Mouse (Mus musculus) limb, embryonic 14.5 days (tissue): ENCODE data around the gene Slc25a12. TPM values are rescaled to one million over a fixed set of nuclear protein-coding genes. Genes with fewer than 3 reads are reported as not detected.

ENCODE experiments used
- ATAC-seq: fragments of 200-750 bp; cut with Nextera tagmentation; 2 replicates; pipeline ENCODE4 v1.8.0; 2017; ENCODE audit warnings: low read depth, moderate number of reproducible peaks, moderate TSS enrichment; ENCODE audit not compliant: low FRiP score
- DNase-seq: peaks from one replicate; pipeline ENCODE4 v3.0.0-alpha.2; 2015; ENCODE audit warnings: low spot score
- H3K27ac ChIP-seq: fragments of 300-500 bp; sonication (generic); replicated peaks from 2 replicates; pipeline ENCODE4 v1.5.1; 2014; ENCODE audit warnings: low read depth, mild to moderate bottlenecking, low read length, moderate library complexity, mixed read lengths
- H3K27me3 ChIP-seq: fragments of 300-500 bp; sonication (generic); 2 replicates; pipeline ENCODE4 v1.6.1; 2014; ENCODE audit warnings: low read length, mixed read lengths; ENCODE audit not compliant: control insufficient read depth, insufficient read depth
- H3K36me3 ChIP-seq: fragments of 300-500 bp; sonication (generic); 2 replicates; pipeline ENCODE4 v1.6.1; 2014; ENCODE audit warnings: mild to moderate bottlenecking, low read length, moderate library complexity, mixed read lengths; ENCODE audit not compliant: control insufficient read depth, insufficient read depth
- H3K4me1 ChIP-seq: fragments of 300-500 bp; sonication (generic); 2 replicates; pipeline ENCODE4 v1.6.1; 2014; ENCODE audit warnings: antibody characterized with exemption, low read length, mixed read lengths; ENCODE audit not compliant: control insufficient read depth, insufficient read depth
- H3K4me2 ChIP-seq: fragments of 300-500 bp; sonication (generic); replicated peaks from 2 replicates; pipeline ENCODE4 v1.6.1; 2014; ENCODE audit warnings: low read depth, mild to moderate bottlenecking, low read length, moderate library complexity; ENCODE audit not compliant: severe bottlenecking
- H3K4me3 ChIP-seq: fragments of 300-500 bp; sonication (generic); replicated peaks from 2 replicates; pipeline ENCODE4 v1.5.1; 2014; ENCODE audit warnings: low read length
- H3K9ac ChIP-seq: fragments of 300-500 bp; sonication (generic); 2 replicates; pipeline ENCODE4 v1.6.1; 2014; ENCODE audit warnings: mild to moderate bottlenecking, low read depth, low read length, moderate library complexity; ENCODE audit not compliant: severe bottlenecking
- H3K9me3 ChIP-seq: fragments of 300-500 bp; sonication (generic); 2 replicates; pipeline ENCODE4 v1.6.1; 2016; ENCODE audit warnings: low read length; ENCODE audit not compliant: control insufficient read depth
- POLR2A ChIP-seq: fragments of 200-500 bp; IDR thresholded peaks from 2 replicates; pipeline ENCODE4 v1.8.0; 2012; ENCODE audit warnings: inconsistent platforms, mild to moderate bottlenecking, moderate library complexity, borderline replicate concordance; ENCODE audit not compliant: insufficient read depth, insufficient read length; ENCODE audit errors: extremely low read depth
- WGBS: fragments of 180-500 bp; shearing (Covaris S2); extraction: QIAGEN DNeasy Blood & Tissue Kit; methylation state at CpG from one replicate; pipeline ENCODE4 v1.1.7; 2014; 5-methylcytosine and 5-hydroxymethylcytosine counted together
- polyA plus RNA-seq, 2 experiments: library from polyadenylated mRNA; depleted of rRNA in 1 of 2; stranded (reverse) in 1 of 2; unstranded in 1 of 2; fragments of >200 nt; fragmentation: Nextera tagmentation in 1 of 2; extraction: Ambion mirVana in 1 of 2; gene quantifications; 2 replicates each; pipeline versions ENCODE4 v1.2.1 to v1.2.3; 2012 to 2014

Slc25a12 gene
- polyA plus RNA-seq, 2 experiments: 30.9 to 33.1 TPM

- peaks cover 44% of the 10 kb centered on the region for H3K36me3 ChIP-seq
- no peak overlapping the region for H3K4me2 ChIP-seq
- no peaks in the 10 kb centered on the region for H3K27me3 ChIP-seq
- H3K9ac ChIP-seq: no peak overlapping the region
- DNase-seq (no peak), ATAC-seq (no peak)
- no peaks in the 10 kb centered on the region for H3K9me3 ChIP-seq
- no peaks in the 10 kb centered on the region for H3K4me1 ChIP-seq
- no peak for TF ChIP-seq POLR2A
- H3K4me3 ChIP-seq: no peak overlapping the region
- 88% methylated on average over 8 of the region's 8 CpGs for WGBS
- no peak overlapping the region for H3K27ac ChIP-seq
These were observed 98.9 kb downstream of the Slc25a12 start for GRCm38 (mm10) chr2:71268691-71269090.

- ATAC-seq: no peak
- H3K36me3 ChIP-seq: peaks cover 76% of the 10 kb centered on the region
These were observed 103.0 kb downstream of the Slc25a12 start for GRCm38 (mm10) chr2:71264585-71264984.

GRCm38 (mm10) chr2:71256581-71256980 is 111.0 kb downstream of the Slc25a12 start:
- no peaks in the 10 kb centered on the region for H3K27me3 ChIP-seq
- ATAC-seq: no peak
- no peak overlapping the region for H3K9ac ChIP-seq
- peaks cover 88% of the 10 kb centered on the region for H3K36me3 ChIP-seq
- no peaks in the 10 kb centered on the region for H3K4me1 ChIP-seq
- WGBS: 75% methylated on average over 7 of the region's 7 CpGs
- TF ChIP-seq POLR2A: no peak
- no peaks in the 10 kb centered on the region for H3K9me3 ChIP-seq
- no peak overlapping the region for H3K4me3 ChIP-seq
- no peak overlapping the region for H3K27ac ChIP-seq
- DNase-seq: no peak
- no peak overlapping the region for H3K4me2 ChIP-seq

More at GRCm38 (mm10) chr2:71264585-71264984, 103.0 kb downstream of the Slc25a12 start:
- no peaks in the 10 kb centered on the region for H3K9me3 ChIP-seq
- no peak overlapping the region for H3K9ac ChIP-seq
- no peak for DNase-seq
- H3K4me3 ChIP-seq: no peak overlapping the region
- 96% methylated on average over 20 of the region's 20 CpGs for WGBS
- H3K27me3 ChIP-seq: no peaks in the 10 kb centered on the region
- no peak overlapping the region for H3K27ac ChIP-seq
- H3K4me2 ChIP-seq: no peak overlapping the region
- H3K4me1 ChIP-seq: no peaks in the 10 kb centered on the region
- TF ChIP-seq POLR2A: no peak

GRCm38 (mm10) chr2:71254836-71255235 is 112.7 kb downstream of the Slc25a12 start:
- no peak overlapping the region for H3K9ac ChIP-seq
- peaks cover 90% of the 10 kb centered on the region for H3K36me3 ChIP-seq
- ATAC-seq: no peak
- 91% methylated on average over 4 of the region's 4 CpGs for WGBS
- H3K4me1 ChIP-seq: no peaks in the 10 kb centered on the region
- no peak for DNase-seq
- H3K4me3 ChIP-seq: no peak overlapping the region
- TF ChIP-seq POLR2A: no peak
- no peaks in the 10 kb centered on the region for H3K9me3 ChIP-seq
- no peaks in the 10 kb centered on the region for H3K27me3 ChIP-seq
- no peak overlapping the region for H3K27ac ChIP-seq
- no peak overlapping the region for H3K4me2 ChIP-seq

- Histone ChIP-seq H3K27ac (no peak overlapping the region), H3K27me3 (no peaks in the 10 kb centered on the region), H3K4me2 (no peak overlapping the region), H3K4me1 (no peaks in the 10 kb centered on the region), H3K9ac (no peak overlapping the region), H3K4me3 (no peak overlapping the region), H3K9me3 (no peaks in the 10 kb centered on the region), H3K36me3 (peaks cover 81% of the 10 kb centered on the region)
- DNase-seq (peak; percentile 18), ATAC-seq (no peak)
- WGBS: 71% methylated on average over 5 of the region's 5 CpGs
- TF ChIP-seq POLR2A: no peak
These were observed 116.7 kb downstream of the Slc25a12 start for GRCm38 (mm10) chr2:71250841-71251240.

GRCm38 (mm10) chr2:71248071-71248470 is 119.5 kb downstream of the Slc25a12 start:
- H3K36me3 ChIP-seq: peaks cover 71% of the 10 kb centered on the region
- no peak overlapping the region for H3K9ac ChIP-seq
- H3K4me3 ChIP-seq: no peak overlapping the region
- no peak overlapping the region for H3K4me2 ChIP-seq
- no peaks in the 10 kb centered on the region for H3K27me3 ChIP-seq
- ATAC-seq (no peak), DNase-seq (no peak)
- TF ChIP-seq POLR2A: no peak
- H3K9me3 ChIP-seq: no peaks in the 10 kb centered on the region
- WGBS: 35% methylated on average over 3 of the region's 3 CpGs
- H3K4me1 ChIP-seq: no peaks in the 10 kb centered on the region
- H3K27ac ChIP-seq: no peak overlapping the region
